Mouse (Mus musculus) ES-E14 (cell line): ENCODE measurements around the gene Ptgdr2. TPM values are rescaled to one million over a fixed set of nuclear protein-coding genes. Genes with fewer than 3 reads are reported as not detected.

Experiments
- DNase-seq: peaks from one replicate; pipeline ENCODE4 v3.0.0-alpha.2; 2013; ENCODE audit warnings: low read depth, low spot score
- H3K27ac ChIP-seq: 2 replicates; pipeline ENCODE4 v1.5.1; 2012; ENCODE audit warnings: low read depth, mild to moderate bottlenecking, low read length, moderate library complexity, mixed read lengths; ENCODE audit not compliant: poor library complexity, insufficient read depth, severe bottlenecking
- H3K36me3 ChIP-seq: 2 replicates; pipeline ENCODE4 v1.6.1; 2012; ENCODE audit warnings: mild to moderate bottlenecking, low read length, moderate library complexity, mixed read lengths; ENCODE audit not compliant: control insufficient read depth, poor library complexity, insufficient read depth, severe bottlenecking
- H3K4me1 ChIP-seq, 2 experiments: fragments of 150-350 bp in 1 of 2; sonication (generic) in 1 of 2; 2 replicates each; pipeline ENCODE4 v1.6.1; 2012; ENCODE audit warnings: low read length in 2 of 2, mild to moderate bottlenecking in 1 of 2, mixed read lengths in 1 of 2; ENCODE audit not compliant: control insufficient read depth in 2 of 2, insufficient read depth in 2 of 2, poor library complexity in 1 of 2
- H3K4me3 ChIP-seq, 2 experiments: fragments of 150-350 bp in 1 of 2; sonication (generic) in 1 of 2; 2 replicates each; pipeline ENCODE4 v1.5.1; 2012; ENCODE audit warnings: low read length in 2 of 2, low read depth in 1 of 2, mild to moderate bottlenecking in 1 of 2, mixed read lengths in 1 of 2; ENCODE audit not compliant: insufficient read depth in 1 of 2, poor library complexity in 1 of 2, severe bottlenecking in 1 of 2
- H3K9ac ChIP-seq: 2 replicates; pipeline ENCODE4 v1.6.1; 2012; ENCODE audit warnings: low read depth, mild to moderate bottlenecking, low read length, mixed read lengths; ENCODE audit not compliant: poor library complexity, insufficient read depth, severe bottlenecking
- H3K9me3 ChIP-seq: fragments of 150-350 bp; sonication (generic); 2 replicates; pipeline ENCODE4 v1.6.1; 2012; ENCODE audit warnings: low read depth, mild to moderate bottlenecking, low read length; ENCODE audit not compliant: control insufficient read depth, insufficient read depth
- CHD2 ChIP-seq: IDR thresholded peaks from 2 replicates; pipeline ENCODE4 v1.6.1; 2014; ENCODE audit warnings: mild to moderate bottlenecking, low read depth, low read length, inconsistent platforms
- HCFC1 ChIP-seq: IDR thresholded peaks from 2 replicates; pipeline ENCODE4 v1.6.1; 2012; ENCODE audit warnings: low read length, inconsistent platforms, borderline replicate concordance; ENCODE audit not compliant: insufficient read depth
- MAFK ChIP-seq: IDR thresholded peaks from 2 replicates; pipeline ENCODE4 v1.6.1; 2014; ENCODE audit warnings: mild to moderate bottlenecking, low read depth, low read length, inconsistent platforms; ENCODE audit not compliant: insufficient read depth
- ZC3H11A ChIP-seq: IDR thresholded peaks from 2 replicates; pipeline ENCODE4 v1.6.1; 2012; ENCODE audit warnings: low read depth, mild to moderate bottlenecking, inconsistent platforms, low read length, borderline replicate concordance
- ZNF384 ChIP-seq: IDR thresholded peaks from 2 replicates; pipeline ENCODE4 v1.6.1; 2012; ENCODE audit warnings: low read depth, low read length, inconsistent platforms
- in situ Hi-C, 2 experiments: fragments of 600-800 bp; cut with MboI; formaldehyde crosslinking; loops; one replicate each; pipeline ENCODE4 v1.15.1; 2025; ENCODE audit warnings: low sequenced_read_pairs in 2 of 2, inconsistent platforms in 1 of 2; ENCODE audit not compliant: unreplicated experiment in 2 of 2
- total RNA-seq: library from RNA; depleted of rRNA; stranded (reverse); fragments of 300-350 nt; gene quantifications from 2 replicates; pipeline ENCODE4 v1.2.3, GENCODE M21; 2012

Ptgdr2 gene
- total RNA-seq, 1 experiment = 0.67 TPM

DNA sequence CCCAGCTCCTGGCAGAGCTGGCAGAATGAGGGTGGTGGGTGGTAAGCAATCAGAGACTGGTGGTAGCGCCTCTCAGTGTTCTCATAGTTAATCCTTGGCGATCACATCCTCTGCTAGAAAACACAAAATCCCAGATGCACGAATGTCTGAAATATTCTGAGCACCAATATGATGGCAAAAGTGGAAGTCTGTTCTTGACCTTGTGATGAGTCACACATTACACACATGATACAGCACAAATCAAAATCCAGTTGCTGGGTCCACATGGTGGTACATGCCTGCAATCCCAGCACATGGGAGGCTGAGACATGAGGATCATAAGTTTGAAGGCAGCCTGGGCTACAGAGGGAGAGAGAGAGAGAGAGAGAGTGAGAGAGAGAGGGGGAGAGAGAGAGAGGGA is 15.9 kb upstream of the Ptgdr2 start:
- Histone ChIP-seq H3K4me3 (no peak overlapping the region), H3K9me3 (no peaks in the 10 kb centered on the region), H3K4me1 (peaks cover 3 to 4% of the 10 kb centered on the region in 2 experiments; a peak in 1 of 4 replicates), H3K9ac (no peak overlapping the region), H3K36me3 (no peaks in the 10 kb centered on the region), H3K27ac (no peak overlapping the region)
- in situ Hi-C loops = no loop called here
- no peak for DNase-seq
- no peak for TF ChIP-seq ZNF384
- no peak for TF ChIP-seq ZC3H11A
- TF ChIP-seq CHD2 = no peak
- TF ChIP-seq MAFK = no peak
- no peak for TF ChIP-seq HCFC1

DNA sequence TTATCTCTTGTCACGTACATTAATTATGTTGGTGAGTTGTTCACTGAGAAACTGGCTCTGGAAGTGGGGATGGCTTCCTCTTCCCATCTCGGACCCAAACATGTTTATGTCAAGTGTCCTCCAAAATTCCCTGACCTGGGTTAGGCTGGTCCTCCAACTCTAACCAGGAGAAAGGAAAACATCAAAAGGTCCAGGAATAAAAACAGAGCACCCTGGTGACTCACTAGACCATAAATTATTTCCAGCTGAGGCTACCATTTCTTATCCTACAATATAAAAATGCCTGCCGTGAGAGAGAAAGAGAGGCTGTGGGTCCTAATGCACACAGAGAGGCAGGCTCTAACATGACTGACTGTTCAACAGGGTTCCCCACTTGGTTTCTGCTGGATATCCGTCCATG is 12.7 kb upstream of the Ptgdr2 start:
- TF ChIP-seq HCFC1 = no peak
- no peak for TF ChIP-seq ZNF384
- no peak for TF ChIP-seq ZC3H11A
- TF ChIP-seq MAFK = no peak
- TF ChIP-seq CHD2 = no peak
- H3K4me1 ChIP-seq = peaks cover under 1 to 2% of the 10 kb centered on the region in 2 experiments; a peak in 1 of 4 replicates
- H3K4me3 ChIP-seq = no peak overlapping the region
- no peak for DNase-seq
- H3K36me3 ChIP-seq = no peaks in the 10 kb centered on the region
- H3K27ac ChIP-seq = no peak overlapping the region
- in situ Hi-C loops = no loop called here
- H3K9me3 ChIP-seq = no peaks in the 10 kb centered on the region
- H3K9ac ChIP-seq = no peak overlapping the region

DNA sequence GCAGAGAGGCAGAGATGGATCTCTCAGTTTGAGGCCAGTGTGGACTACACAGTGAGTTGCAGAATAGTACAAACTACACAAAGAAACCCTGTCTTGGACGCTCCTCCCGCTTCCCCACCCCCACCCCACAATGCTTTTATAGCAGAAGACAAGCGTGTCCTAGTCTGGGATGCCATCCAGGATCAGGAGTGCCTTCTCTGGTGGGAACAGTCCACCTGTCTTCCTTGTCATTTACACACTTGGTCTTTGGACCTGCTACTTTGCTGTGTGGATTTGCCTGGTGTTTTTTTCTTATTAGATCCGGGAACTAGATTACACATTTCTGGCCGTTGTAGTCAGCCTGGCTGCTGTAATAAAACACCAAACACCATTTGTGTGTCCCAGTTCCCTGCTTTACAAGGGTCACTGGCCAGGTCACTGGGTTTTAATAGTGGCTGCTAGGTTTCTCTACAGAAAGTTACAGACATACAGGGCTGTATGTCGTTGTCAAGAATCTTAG is 10.8 kb upstream of the Ptgdr2 start:
- in situ Hi-C loops = no loop called here
- no peak for TF ChIP-seq MAFK
- TF ChIP-seq ZC3H11A = no peak
- no peak for TF ChIP-seq ZNF384
- no peak for TF ChIP-seq CHD2
- no peak for TF ChIP-seq HCFC1
- no peak overlapping the region for H3K27ac ChIP-seq

DNA sequence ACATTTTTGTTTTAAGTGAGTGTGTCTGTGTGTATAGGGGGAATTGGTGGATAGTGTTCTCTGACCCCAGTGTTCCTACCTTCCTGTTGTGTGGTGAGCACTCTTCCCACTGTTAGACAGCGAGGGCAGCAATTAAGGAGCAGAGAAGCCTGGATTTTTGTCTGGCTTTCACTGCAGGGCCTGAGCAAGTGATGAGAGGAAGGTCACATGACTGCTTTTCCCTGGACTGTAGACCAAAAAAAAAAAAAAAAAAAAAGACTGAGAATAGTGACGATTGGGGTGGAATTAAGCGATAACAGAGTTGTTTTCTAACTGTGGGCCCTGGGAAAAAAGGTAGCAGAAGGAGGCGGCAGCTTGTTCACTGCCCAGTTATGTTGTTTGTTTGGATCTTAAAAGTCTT is 10.3 kb upstream of the Ptgdr2 start:
- in situ Hi-C loops = no loop called here
- no peak overlapping the region for H3K27ac ChIP-seq

More for the DNA sequence above, 10.8 kb upstream of the Ptgdr2 start:
- Histone ChIP-seq H3K4me3 (no peak overlapping the region), H3K9me3 (no peaks in the 10 kb centered on the region), H3K9ac (no peak overlapping the region), H3K36me3 (no peaks in the 10 kb centered on the region), H3K4me1 (peaks cover 0 to 2% of the 10 kb centered on the region in 2 experiments; a peak in 1 of 4 replicates)
- DNase-seq = no peak

DNA sequence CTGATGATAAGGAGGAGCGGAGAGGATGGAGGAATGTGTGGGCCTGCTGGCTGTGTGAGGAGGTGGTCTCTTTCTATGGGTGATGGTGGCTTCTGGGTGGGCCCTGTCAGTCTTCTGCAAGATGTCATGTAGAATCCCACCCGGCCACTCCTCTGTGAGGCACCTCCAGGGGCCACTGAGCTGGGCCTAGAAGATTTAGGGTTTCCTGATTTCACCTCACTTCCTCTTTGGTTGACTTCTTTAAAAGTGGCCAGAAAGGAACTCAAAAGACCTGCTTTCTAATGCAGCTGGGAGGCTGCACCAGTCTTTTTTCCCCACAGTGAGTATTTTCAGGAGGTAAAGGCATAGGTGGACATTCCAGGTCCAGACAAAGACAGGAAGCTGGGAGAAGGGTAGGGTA is 6.3 kb upstream of the Ptgdr2 start:
- H3K36me3 ChIP-seq = no peaks in the 10 kb centered on the region
- H3K9ac ChIP-seq = no peak overlapping the region
- no peak for TF ChIP-seq ZNF384
- no peak for TF ChIP-seq CHD2
- no peak for TF ChIP-seq ZC3H11A
- no peak for TF ChIP-seq MAFK
- no peak for TF ChIP-seq HCFC1
- in situ Hi-C loops = no loop called here
- no peak overlapping the region for H3K4me3 ChIP-seq
- DNase-seq = no peak
- H3K4me1 ChIP-seq = peaks cover 0 to 2% of the 10 kb centered on the region in 2 experiments; a peak in 1 of 4 replicates
- H3K27ac ChIP-seq = no peak overlapping the region
- no peaks in the 10 kb centered on the region for H3K9me3 ChIP-seq

More for the DNA sequence above, 10.3 kb upstream of the Ptgdr2 start:
- DNase-seq = no peak
- TF ChIP-seq ZNF384 (peak; percentile 70; the same call in 1 of the 2 replicates), MAFK (no peak)
- H3K4me3 ChIP-seq = no peak overlapping the region
- peaks cover 0 to 2% of the 10 kb centered on the region in 2 experiments; a peak in 1 of 4 replicates for H3K4me1 ChIP-seq
- no peaks in the 10 kb centered on the region for H3K36me3 ChIP-seq
- no peak overlapping the region for H3K9ac ChIP-seq
- H3K9me3 ChIP-seq = no peaks in the 10 kb centered on the region
